Mouse (Mus musculus) liver, embryonic 18 days (tissue): ENCODE results near the gene Spen. TPM values are rescaled to one million over a fixed set of nuclear protein-coding genes. Genes with fewer than 3 reads are reported as not detected.

Experiments
- polyA plus RNA-seq: library from polyadenylated mRNA; depleted of rRNA; stranded (reverse); fragments of >200 nt; gene quantifications from 2 replicates; pipeline ENCODE4 v1.2.3, GENCODE M21; 2012; rRNA removed

Spen gene
- 1.1 and 1.8 TPM in 2 replicates for polyA plus RNA-seq

GRCm38 (mm10) chr4:141538408-141539212, at the start of gene Spen:
Spen (minus strand) TSS chr4:141538597.

GRCm38 (mm10) chr4:141444451-141445327, 93.7 kb downstream of the Spen start, which contains the start of gene Zbtb17:
Zbtb17 (plus strand) TSS chr4:141444654.

GRCm38 (mm10) chr4:141435974-141436373, 102.4 kb downstream of the Spen start, which contains the start of gene Srarp:
Srarp (minus strand) TSS chr4:141436105.

GRCm38 (mm10) chr4:141420192-141420829, 118.1 kb downstream of the Spen start, which contains the start of gene Hspb7:
Hspb7 (plus strand) TSS chr4:141420779.

Other genes with a start within 250 kb of the Spen start
- 2.1 and 2.2 TPM in 2 replicates for gene Epha2, start 237.4 kb downstream of the Spen start, polyA plus RNA-seq
- 0.10 and 0.16 TPM in 2 replicates for gene Fam131c, start 170.4 kb downstream of the Spen start, polyA plus RNA-seq
- gene Clcnka, start 139.9 kb downstream of the Spen start, polyA plus RNA-seq = 0.01 TPM in 1 of 2 replicates, not detected in the other
- not detected in 2 replicates for gene Clcnkb, start 122.6 kb downstream of the Spen start, polyA plus RNA-seq
- 0.14 TPM in 2 replicates for gene Hspb7, start 117.8 kb downstream of the Spen start, polyA plus RNA-seq
- not detected in 2 replicates for gene Srarp, start 102.5 kb downstream of the Spen start, polyA plus RNA-seq
- 7.9 and 8.9 TPM in 2 replicates for gene Zbtb17, start 93.9 kb downstream of the Spen start, polyA plus RNA-seq
- gene Fblim1, start 67.5 kb upstream of the Spen start, polyA plus RNA-seq = 1.7 and 1.8 TPM in 2 replicates
- 7.4 and 8.5 TPM in 2 replicates for gene Tmem82, start 80.0 kb upstream of the Spen start, polyA plus RNA-seq
- 0.41 and 0.46 TPM in 2 replicates for gene Slc25a34, start 85.2 kb upstream of the Spen start, polyA plus RNA-seq
- gene Plekhm2, start 126.3 kb upstream of the Spen start, polyA plus RNA-seq = 5.0 and 6.1 TPM in 2 replicates
- gene Rsc1a1, start 147.0 kb upstream of the Spen start, polyA plus RNA-seq = 9.1 and 12.8 TPM in 2 replicates
- 13.2 and 13.5 TPM in 2 replicates for gene Ddi2, start 184.8 kb upstream of the Spen start, polyA plus RNA-seq
- 39.3 and 45.7 TPM in 2 replicates for gene Agmat, start 208.1 kb upstream of the Spen start, polyA plus RNA-seq